Mouse (Mus musculus) kidney, embryonic 16.5 days (tissue): Measurements from ENCODE around the gene Clic4. TPM values are rescaled to one million over a fixed set of nuclear protein-coding genes. Genes with fewer than 3 reads are reported as not detected.
A peak's percentile ranks its signal among the peaks of the same experiment; 100 is the strongest.

Source experiments
- ATAC-seq: fragments of 200-750 bp; cut with Nextera tagmentation; 2 replicates; pipeline ENCODE4 v1.8.0; 2017; ENCODE audit warnings: moderate TSS enrichment; ENCODE audit not compliant: low FRiP score, low TSS enrichment
- H3K27ac ChIP-seq: fragments of 300-500 bp; sonication (generic); 2 replicates; pipeline ENCODE4 v1.5.1; 2014; ENCODE audit warnings: low read length
- H3K27me3 ChIP-seq: fragments of 300-500 bp; sonication (generic); 2 replicates; pipeline ENCODE4 v1.6.1; 2014; ENCODE audit warnings: low read length, control low read depth, mixed read lengths; ENCODE audit not compliant: insufficient read depth
- H3K36me3 ChIP-seq: fragments of 300-500 bp; sonication (generic); 2 replicates; pipeline ENCODE4 v1.6.1; 2014; ENCODE audit warnings: low read length, control low read depth, mixed read lengths; ENCODE audit not compliant: insufficient read depth
- H3K4me1 ChIP-seq: fragments of 300-500 bp; sonication (generic); 2 replicates; pipeline ENCODE4 v1.6.1; 2014; ENCODE audit warnings: low read length, control low read depth, mixed read lengths; ENCODE audit not compliant: insufficient read depth
- H3K4me2 ChIP-seq: fragments of 300-500 bp; sonication (generic); replicated peaks from 2 replicates; pipeline ENCODE4 v1.6.1; 2014; ENCODE audit warnings: low read depth, low read length
- H3K4me3 ChIP-seq: fragments of 300-500 bp; sonication (generic); 2 replicates; pipeline ENCODE4 v1.5.1; 2014; ENCODE audit warnings: mild to moderate bottlenecking, low read length
- H3K9ac ChIP-seq: fragments of 300-500 bp; sonication (generic); replicated peaks from 2 replicates; pipeline ENCODE4 v1.6.1; 2014; ENCODE audit warnings: low read length
- H3K9me3 ChIP-seq: fragments of 300-500 bp; sonication (generic); 2 replicates; pipeline ENCODE4 v1.6.1; 2016; ENCODE audit warnings: low read length, control low read depth
- WGBS: fragments of 180-500 bp; shearing (Covaris S2); extraction: QIAGEN DNeasy Blood & Tissue Kit; methylation state at CpG from one replicate; pipeline ENCODE4 v1.1.7; 2014; 5-methylcytosine and 5-hydroxymethylcytosine counted together
- polyA plus RNA-seq: library from polyadenylated mRNA; unstranded; fragments of >200 nt; fragmentation: Nextera tagmentation; extraction: Ambion mirVana; gene quantifications from 2 replicates; pipeline ENCODE4 v1.2.1, GENCODE M21; 2015

Gene Clic4
- polyA plus RNA-seq, 1 experiment from 2014 or later, result 228 TPM

DNA sequence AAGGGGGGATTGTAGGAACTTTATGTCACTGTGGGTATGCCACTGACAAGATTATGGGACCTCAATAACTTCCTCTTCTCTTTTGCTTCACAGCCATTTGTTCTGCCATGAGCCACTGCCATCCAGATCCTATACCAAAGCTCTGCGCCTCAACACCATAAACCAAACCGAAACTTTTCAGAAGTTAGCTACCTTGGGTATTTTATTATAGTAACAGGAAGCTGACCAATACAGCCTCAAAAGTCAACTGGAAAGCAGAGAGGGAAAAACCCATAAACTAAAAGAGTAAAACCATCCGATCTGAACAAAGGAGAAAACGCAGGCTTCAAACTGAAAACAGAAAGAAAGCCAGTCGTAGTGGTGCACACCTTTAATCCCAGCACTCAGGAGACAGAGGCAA lies 30.2 kb downstream of the Clic4 start:
- Histone ChIP-seq H3K4me1 (peaks cover 71% of the 10 kb centered on the region), H3K4me2 (no peak overlapping the region), H3K9me3 (no peaks in the 10 kb centered on the region), H3K27ac (peak overlapping the region; percentile 89), H3K36me3 (peaks cover 8% of the 10 kb centered on the region), H3K4me3 (no peak overlapping the region), H3K27me3 (no peaks in the 10 kb centered on the region), H3K9ac (no peak overlapping the region)
- ATAC-seq, result no peak
- 79% methylated on average over 5 of the region's 5 CpGs for WGBS

DNA sequence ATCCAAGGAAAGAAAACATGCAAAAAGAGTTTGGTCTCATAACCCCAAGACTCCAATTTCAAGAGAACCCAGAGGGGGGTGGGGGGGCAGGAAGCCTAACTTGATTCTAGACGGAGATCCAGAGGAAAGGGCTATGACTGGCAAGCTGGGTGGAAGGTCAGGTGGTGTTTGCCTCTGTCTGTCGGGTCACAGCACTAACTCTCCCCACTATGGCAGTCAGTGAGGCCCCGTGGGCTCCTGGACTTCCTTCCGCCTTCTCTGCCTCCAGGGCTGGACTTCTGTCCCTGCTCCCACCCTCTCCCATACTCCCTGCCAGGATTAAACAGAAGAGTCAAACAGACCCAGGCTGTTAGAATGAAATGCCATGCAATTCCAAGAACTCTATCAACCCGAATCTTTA lies 30.9 kb downstream of the Clic4 start:
- Histone ChIP-seq H3K36me3 (peaks cover 10% of the 10 kb centered on the region), H3K4me3 (no peak overlapping the region), H3K4me2 (no peak overlapping the region), H3K9me3 (no peaks in the 10 kb centered on the region), H3K27ac (peak overlapping the region; percentile 89), H3K27me3 (no peaks in the 10 kb centered on the region), H3K9ac (no peak overlapping the region), H3K4me1 (peaks cover 64% of the 10 kb centered on the region)
- ATAC-seq, result peak; percentile 57; the same call in 1 of the 2 replicates
- 15% methylated on average over 5 of the region's 5 CpGs for WGBS

GRCm38 (mm10) chr4:135241106-135241505 lies 31.5 kb downstream of the Clic4 start:
- H3K4me1 ChIP-seq, result peaks cover 58% of the 10 kb centered on the region
- no peaks in the 10 kb centered on the region for H3K27me3 ChIP-seq
- no peaks in the 10 kb centered on the region for H3K9me3 ChIP-seq
- no peak overlapping the region for H3K4me3 ChIP-seq
- ATAC-seq, result no peak
- no peak overlapping the region for H3K4me2 ChIP-seq
- H3K27ac ChIP-seq, result peak overlapping the region; percentile 89
- peaks cover 10% of the 10 kb centered on the region for H3K36me3 ChIP-seq
- no peak overlapping the region for H3K9ac ChIP-seq
- 55% methylated on average over 5 of the region's 5 CpGs for WGBS

DNA sequence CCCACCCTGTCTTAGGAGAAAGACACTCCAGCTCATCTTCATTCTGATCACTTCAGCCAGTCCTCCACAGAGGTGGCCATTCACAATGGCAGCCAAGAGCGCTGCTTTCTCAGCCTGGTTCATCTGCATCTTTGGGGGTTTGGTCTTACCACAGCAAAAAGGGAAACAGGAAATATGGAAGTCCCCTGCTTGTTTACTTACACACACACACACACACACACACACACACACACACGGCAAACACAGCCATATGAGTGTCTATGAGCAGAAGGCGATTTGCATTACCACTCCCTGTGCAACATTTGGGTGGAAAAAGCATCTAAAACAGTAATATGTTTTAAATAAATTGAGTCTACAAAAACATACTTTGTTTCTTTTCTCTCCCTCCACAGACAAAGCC lies 32.3 kb downstream of the Clic4 start:
- 68% methylated on average over 3 of the region's 3 CpGs for WGBS

DNA sequence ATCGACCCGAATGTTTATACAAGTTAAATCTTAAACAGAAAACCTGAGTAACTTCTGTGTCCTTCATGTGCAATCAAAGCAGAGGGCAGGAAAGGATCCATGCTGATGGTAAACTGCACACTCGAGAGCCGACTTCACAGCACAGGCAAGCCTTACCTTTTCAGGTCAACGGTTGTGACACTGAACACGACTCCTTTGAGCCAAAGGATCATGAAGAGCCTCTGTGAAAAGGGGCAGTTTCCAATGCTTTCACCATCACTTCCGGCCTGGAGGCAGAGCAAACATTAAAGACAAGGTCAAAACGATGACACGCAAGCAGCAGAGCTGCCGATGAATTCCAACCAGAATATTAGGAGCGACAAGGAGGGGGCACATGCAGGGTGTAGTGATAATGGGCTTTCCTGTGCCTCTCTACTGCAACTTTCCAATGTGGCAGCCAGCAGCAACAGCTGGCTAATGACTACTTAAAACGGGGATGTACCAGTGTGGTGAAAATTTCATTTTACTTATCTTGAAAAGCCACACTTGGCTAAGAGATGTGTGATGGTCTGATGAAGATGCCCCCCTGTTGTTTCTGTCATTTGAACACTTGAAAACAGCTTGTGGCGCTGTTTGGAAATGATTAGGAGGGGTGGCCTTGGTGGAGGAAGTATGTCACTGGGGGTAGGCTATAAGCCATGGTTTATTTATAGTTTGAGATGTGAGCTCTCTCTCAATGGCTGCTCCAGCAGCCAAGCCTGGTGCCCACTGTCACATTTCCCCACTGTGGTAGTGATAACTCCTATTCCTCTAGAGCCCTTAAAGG lies 33.7 kb downstream of the Clic4 start:
- H3K4me3 ChIP-seq, result no peak overlapping the region
- no peak overlapping the region for H3K4me2 ChIP-seq
- no peaks in the 10 kb centered on the region for H3K27me3 ChIP-seq
- H3K27ac ChIP-seq, result no peak overlapping the region; the same call in none of the 2 replicates
- ATAC-seq, result no peak
- no peak overlapping the region for H3K9ac ChIP-seq
- H3K4me1 ChIP-seq, result peaks cover 44% of the 10 kb centered on the region
- WGBS, result 60% methylated on average over 13 of the region's 13 CpGs
- H3K36me3 ChIP-seq, result peaks cover 10% of the 10 kb centered on the region
- no peaks in the 10 kb centered on the region for H3K9me3 ChIP-seq

More for the DNA sequence above, 32.3 kb downstream of the Clic4 start:
- Histone ChIP-seq H3K9ac (no peak overlapping the region), H3K4me1 (peaks cover 50% of the 10 kb centered on the region), H3K36me3 (peaks cover 10% of the 10 kb centered on the region), H3K9me3 (no peaks in the 10 kb centered on the region), H3K27ac (peak overlapping the region; percentile 40; the same call in 1 of the 2 replicates), H3K4me3 (no peak overlapping the region), H3K4me2 (no peak overlapping the region), H3K27me3 (no peaks in the 10 kb centered on the region)
- no peak for ATAC-seq

DNA sequence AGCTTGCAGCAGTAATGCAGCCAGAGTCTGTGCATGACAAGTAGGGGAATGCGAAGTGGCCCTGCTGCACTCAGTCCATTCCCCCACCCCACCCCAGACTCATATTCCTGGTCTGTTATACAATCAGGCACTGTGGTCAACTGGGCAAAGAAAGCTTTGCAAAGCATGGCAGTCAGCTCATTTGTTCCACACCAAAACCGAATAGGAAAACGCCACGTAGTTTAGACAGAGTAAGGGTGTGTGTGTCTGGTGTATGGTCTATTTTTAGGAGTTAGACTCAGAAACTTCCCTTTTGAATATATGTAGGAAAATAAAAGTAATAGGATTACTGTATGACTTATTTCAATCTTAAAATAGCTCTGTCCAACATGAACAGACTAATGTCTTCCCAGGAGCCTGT lies 36.0 kb downstream of the Clic4 start:
- Histone ChIP-seq H3K4me1 (peaks cover 40% of the 10 kb centered on the region), H3K4me2 (no peak overlapping the region), H3K27ac (no peak overlapping the region), H3K4me3 (no peak overlapping the region), H3K9me3 (no peaks in the 10 kb centered on the region), H3K9ac (no peak overlapping the region), H3K27me3 (no peaks in the 10 kb centered on the region), H3K36me3 (peaks cover 10% of the 10 kb centered on the region)
- 89% methylated on average over 4 of the region's 4 CpGs for WGBS
- ATAC-seq, result no peak

GRCm38 (mm10) chr4:135235546-135235945 lies 37.1 kb downstream of the Clic4 start:
- ATAC-seq, result no peak
- Histone ChIP-seq H3K9ac (no peak overlapping the region), H3K27me3 (no peaks in the 10 kb centered on the region), H3K4me1 (peaks cover 29% of the 10 kb centered on the region), H3K4me3 (no peak overlapping the region), H3K27ac (no peak overlapping the region), H3K36me3 (peaks cover 10% of the 10 kb centered on the region), H3K4me2 (no peak overlapping the region), H3K9me3 (no peaks in the 10 kb centered on the region)
- WGBS, result 64% methylated on average over 8 of the region's 8 CpGs

- no peak overlapping the region for H3K4me3 ChIP-seq
- WGBS, result 28% methylated on average over 5 of the region's 5 CpGs
- H3K4me2 ChIP-seq, result no peak overlapping the region
- peaks cover 8% of the 10 kb centered on the region for H3K4me1 ChIP-seq
- ATAC-seq, result no peak
- no peaks in the 10 kb centered on the region for H3K9me3 ChIP-seq
- H3K9ac ChIP-seq, result no peak overlapping the region
- no peak overlapping the region for H3K27ac ChIP-seq
- H3K36me3 ChIP-seq, result peaks cover 3% of the 10 kb centered on the region
- H3K27me3 ChIP-seq, result no peaks in the 10 kb centered on the region
Measured at GRCm38 (mm10) chr4:135232563-135232962, 40.1 kb downstream of the Clic4 start.

DNA sequence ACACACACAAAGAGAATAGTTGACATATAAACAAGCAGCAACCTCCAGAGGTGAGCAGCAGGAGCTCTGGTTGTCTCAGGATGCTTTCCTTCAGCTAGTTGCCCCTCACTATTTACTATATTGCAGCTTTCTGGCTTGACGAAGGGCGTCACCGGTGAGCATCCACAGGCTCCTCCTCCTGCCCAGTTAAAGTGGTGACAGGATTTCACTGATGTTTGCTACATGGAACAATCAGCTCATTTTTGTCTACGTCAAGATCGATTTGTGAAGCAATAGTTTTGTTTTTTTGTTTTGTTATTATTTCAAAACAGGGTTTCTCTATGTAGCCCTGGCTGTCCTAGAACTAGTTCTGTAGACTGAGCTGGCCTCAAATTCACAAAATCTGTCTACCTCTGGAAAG lies 41.1 kb downstream of the Clic4 start:
- H3K4me1 ChIP-seq, result peaks cover 8% of the 10 kb centered on the region
- no peak overlapping the region for H3K4me3 ChIP-seq
- H3K9ac ChIP-seq, result no peak overlapping the region
- no peak overlapping the region for H3K27ac ChIP-seq
- no peaks in the 10 kb centered on the region for H3K36me3 ChIP-seq
- H3K4me2 ChIP-seq, result no peak overlapping the region
- ATAC-seq, result no peak
- 86% methylated on average over 5 of the region's 5 CpGs for WGBS
- H3K9me3 ChIP-seq, result no peaks in the 10 kb centered on the region
- H3K27me3 ChIP-seq, result no peaks in the 10 kb centered on the region

GRCm38 (mm10) chr4:135231136-135231535 lies 41.5 kb downstream of the Clic4 start:
- no peak overlapping the region for H3K27ac ChIP-seq
- H3K36me3 ChIP-seq, result peaks cover 2% of the 10 kb centered on the region; the same call in 1 of the 2 replicates
- 78% methylated on average over 3 of the region's 3 CpGs for WGBS
- H3K4me1 ChIP-seq, result peaks cover 8% of the 10 kb centered on the region
- H3K4me3 ChIP-seq, result no peak overlapping the region
- no peak for ATAC-seq
- no peak overlapping the region for H3K9ac ChIP-seq
- no peak overlapping the region for H3K4me2 ChIP-seq
- H3K27me3 ChIP-seq, result no peaks in the 10 kb centered on the region
- no peaks in the 10 kb centered on the region for H3K9me3 ChIP-seq
